Mouse (Mus musculus) stomach, postnatal 0 days (tissue): ENCODE measurements around the gene Ercc2.

Source experiments
- CTCF ChIP-seq: IDR thresholded peaks from 2 replicates; pipeline ENCODE4 v1.5.1; 2016; ENCODE audit warnings: antibody characterized with exemption, low read depth, mild to moderate bottlenecking, moderate library complexity
- EP300 ChIP-seq: optimal IDR thresholded peaks from 2 replicates; pipeline ENCODE3; 2016; ENCODE audit warnings: antibody characterized with exemption

DNA sequence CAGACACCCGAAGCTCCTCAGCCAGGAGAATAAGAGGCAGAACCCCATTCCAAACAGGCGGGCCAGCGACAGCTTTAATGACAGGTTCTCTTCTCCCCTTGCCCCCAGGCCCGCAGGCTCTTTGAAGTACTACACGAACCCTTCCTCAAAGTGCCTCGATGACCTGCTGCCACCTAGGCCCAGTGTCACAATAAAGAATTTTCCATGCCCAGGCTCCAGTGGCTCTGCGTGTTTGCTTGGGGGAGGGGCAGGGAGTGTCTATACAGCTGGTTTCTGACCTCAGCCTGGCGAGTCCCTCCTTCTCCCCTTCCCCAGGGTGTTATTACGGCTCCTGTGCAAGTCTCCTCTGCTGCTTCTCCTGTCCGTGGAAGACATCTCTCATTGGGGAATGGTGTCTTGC lies 25.5 kb upstream of the Ercc2 start:
- no peak for TF ChIP-seq EP300
- no peak for TF ChIP-seq CTCF
